Mouse (Mus musculus) 416B (cell line): ENCODE results near the gene Ccdc146.

Experiments used
- DNase-seq: peaks from one replicate; pipeline ENCODE4 v3.0.0; 2011; ENCODE audit warnings: low read depth

Ccdc146 gene

DNA sequence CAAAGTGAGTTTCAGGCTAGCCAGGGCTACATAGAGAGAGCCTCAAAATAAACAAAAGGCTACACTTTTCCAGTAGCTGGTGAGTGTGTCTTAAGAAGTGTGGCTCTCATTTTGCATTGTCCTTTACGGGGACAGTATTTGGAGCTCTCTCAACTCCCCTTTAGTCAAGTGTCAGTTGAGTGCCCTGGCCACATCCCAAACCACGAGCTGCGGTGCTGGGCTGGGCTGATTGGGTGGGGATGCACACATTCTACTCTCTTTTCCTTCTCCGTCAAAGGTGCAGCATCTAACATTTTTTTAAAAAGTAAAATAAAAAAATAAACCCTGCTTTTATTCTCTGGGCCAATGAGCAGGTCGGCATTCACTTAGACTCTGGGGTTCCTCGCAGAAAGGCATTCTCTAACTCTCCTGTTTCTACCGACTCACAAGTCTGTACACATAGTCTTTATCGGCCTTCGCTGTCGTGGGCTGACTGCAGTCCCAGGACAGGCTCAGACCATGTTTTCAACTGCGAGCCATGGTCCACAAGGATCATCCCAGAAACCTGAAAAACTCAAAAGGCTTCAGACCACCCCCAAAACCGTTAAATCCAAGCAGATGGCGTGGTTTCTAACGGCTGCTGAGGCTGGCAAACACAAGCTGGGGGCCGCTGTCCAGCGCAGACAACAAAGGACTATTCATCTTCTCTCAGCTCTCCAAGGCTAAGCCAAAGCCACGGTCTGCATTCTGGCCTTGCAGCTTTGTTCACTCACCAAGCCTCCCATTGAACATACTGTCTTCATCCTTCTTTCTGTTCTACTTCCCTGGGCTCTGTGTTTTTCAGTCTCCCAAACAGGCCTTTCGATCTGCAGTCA lies 161.0 kb downstream of the Ccdc146 start:
- peak; percentile 40 for DNase-seq

DNA sequence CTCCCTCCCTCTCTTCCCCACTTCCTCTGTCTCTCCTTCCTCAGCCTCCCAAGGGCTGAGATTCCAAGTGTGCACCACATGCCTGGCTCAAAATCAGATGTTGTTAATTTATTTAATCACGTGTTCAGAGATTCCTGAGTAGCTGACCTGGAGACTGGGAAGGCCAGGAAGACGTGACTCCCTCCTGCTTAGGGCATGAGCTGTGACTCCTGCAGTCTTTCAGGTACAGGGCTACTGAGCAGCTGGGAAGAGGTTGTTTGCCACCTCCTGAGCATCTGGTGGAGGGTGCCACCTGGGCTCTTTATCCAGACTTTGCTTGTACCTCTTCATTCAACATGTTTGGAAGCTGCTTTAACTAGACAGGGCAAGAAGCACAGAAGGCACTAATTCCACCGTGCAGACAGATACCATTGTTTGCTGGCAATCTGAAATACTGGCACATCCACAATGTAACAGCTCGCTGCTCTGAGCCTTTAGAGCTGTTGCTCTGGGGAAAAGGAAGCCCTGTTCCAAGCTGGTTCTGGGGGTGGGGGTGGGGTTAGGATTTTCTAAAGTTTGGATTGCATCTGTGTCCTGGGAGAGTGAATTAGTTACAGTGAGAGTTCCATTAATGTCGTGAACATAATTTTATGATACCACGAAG lies 163.2 kb downstream of the Ccdc146 start:
- DNase-seq = no peak

DNA sequence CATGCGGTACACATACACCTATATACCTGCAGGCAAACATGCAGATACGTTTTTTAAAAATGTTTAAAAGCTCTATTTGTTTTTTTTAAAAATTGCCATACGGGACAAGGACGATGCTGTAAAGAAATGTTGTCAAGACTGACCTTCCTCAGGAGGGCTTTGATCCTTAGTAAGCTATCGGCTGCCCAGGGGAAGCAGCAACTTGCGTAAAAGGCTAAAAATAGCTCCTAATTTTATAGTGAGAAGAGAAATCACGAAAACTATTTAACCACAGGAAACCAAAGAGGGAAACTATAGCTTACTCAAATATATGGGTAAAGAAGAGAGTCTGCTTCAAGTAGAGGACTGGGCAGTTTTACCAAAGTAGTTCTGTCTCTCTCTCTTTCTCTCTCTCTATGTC lies 163.7 kb downstream of the Ccdc146 start:
- peak; percentile 77 for DNase-seq

DNA sequence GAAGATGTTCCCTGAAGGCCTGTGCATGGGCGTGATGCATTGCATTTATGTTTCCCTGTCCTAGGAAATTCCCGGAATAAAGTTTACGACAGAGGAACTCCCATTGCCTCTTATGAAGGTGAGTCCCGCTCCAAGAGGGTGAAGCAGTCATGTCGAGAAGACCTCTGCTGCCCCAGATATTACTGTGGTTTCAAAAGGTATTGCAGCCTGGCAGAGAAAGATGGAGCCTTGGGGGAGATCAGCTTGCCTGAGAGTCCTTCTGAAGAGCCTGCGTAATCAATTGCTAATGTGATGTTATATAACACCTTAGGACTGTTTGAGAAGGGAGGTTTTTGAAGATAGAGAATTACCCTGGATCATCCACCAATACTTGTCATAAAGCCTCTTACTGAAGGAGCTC lies 166.7 kb downstream of the Ccdc146 start:
- DNase-seq = peak; percentile 44

DNA sequence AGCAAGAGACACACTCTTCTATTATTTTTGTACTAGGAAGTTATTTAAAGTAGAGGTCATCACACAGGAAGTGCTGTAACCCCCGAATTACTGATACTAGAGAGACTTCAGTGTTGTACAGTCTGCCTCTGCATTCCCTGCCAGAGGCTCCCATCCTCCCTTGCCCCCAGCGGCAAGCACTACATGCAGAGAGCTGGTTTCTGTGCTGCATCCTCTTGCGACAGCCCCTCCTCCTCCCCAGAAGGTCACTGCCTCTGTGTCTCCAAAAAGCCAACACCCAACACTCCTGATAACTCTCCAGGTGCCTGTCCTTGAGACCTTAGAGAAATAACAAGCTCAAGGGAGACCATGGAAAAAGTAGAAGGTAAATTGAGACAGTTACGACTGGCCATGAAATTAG lies 167.4 kb downstream of the Ccdc146 start:
- DNase-seq = peak; percentile 71

DNA sequence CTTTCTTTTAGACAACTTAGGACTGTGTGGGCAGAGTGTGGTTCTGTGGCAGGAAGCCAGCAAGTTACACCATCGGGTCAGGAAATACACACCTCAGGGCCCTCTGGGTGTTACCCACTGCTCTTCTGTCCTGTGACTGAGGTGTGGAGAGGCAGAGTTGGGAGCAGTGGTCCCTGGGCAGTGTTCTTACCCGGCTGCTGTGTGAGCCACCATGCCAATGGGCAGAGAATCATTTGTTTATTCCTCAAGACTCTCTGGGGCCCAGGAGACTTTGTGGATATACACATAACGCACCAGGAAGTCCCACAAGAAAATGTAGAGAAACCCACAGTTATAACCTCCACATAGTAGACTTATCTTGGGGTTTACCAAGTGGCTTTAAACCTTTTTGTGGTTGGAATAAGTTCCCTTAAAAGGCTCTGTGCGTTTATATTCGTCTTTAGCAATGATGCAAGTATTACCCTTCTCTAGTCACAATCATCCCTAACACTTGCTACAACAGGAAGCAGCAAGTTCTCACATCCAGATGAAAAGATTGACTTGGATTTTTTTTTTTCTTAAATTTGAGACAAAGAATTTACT lies 168.8 kb downstream of the Ccdc146 start:
- peak; percentile 90 for DNase-seq

DNA sequence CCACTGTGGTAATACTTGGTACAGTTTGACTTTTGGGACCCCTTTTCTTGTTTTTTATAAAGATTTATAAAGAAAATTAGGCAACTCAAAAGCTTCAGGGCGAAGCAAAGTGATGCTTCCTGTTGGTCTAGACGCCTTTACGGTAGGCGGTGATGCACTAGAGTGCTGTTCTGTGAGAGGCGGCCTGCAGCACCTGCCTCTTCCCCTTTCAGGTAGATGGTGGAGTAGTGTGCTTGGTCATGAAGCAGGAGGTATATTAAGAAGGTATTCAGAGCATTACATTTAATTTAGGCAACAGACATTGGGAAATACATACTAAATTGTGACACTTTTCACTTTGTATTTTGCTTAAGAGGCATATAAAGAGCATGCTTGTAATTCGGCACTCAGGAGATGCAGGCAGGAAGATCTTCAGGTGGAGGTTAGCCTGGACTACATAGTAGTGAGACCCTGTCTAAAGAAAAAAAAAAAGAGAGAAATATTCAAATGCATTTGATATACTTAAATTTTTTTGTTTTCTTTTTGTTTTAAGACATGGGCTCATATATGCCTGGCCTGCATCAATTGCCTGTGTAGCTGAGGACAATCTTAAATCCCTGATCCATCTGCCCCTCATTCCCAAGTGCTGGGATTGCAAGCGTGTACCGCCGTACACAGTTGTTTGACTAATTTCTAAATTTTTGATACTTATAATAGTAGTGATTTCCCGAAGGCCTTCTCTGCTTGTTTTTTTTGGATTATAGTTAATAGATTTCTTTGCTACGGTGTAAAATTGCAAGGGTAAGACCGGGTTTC lies 169.5 kb downstream of the Ccdc146 start:
- DNase-seq = no peak

DNA sequence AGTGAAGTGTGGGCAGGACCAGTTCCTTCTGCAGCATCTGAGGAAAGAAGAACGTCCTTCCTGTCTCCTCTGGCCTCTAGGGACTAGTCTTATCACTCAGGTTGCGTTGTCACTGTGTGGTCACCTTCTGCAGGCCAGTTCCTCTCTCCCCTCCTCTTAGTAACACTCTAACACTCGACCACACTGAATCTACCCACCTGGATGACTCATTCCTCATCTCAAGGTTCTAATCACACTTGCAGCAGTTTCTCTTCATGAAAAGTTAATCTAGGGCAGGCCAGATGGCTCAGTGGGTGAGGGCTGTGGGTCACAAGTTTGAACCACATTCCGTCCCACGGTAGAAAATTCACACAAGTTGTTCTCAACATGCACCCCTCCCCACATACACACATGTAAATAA lies 175.6 kb downstream of the Ccdc146 start:
- peak; percentile 59 for DNase-seq

DNA sequence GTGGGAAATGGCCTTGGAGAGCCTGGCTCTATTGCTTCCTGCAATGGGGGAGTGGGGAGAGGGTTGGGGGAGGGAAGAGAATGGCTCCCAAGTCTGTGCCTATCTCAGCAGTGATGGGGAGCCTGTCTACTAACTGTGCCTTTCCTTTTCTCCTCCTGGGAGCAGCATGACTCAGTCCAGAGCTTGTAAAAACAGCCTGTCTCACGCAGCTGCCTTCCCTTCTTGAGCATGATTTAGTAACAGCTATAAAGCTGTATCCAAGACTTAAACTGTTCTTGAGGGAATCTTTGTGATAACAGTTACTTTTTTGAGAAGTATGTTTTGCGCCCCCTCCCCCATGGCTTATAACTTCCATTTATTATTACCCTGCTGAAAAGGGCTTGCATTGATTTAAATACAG lies 176.6 kb downstream of the Ccdc146 start:
- DNase-seq = no peak

DNA sequence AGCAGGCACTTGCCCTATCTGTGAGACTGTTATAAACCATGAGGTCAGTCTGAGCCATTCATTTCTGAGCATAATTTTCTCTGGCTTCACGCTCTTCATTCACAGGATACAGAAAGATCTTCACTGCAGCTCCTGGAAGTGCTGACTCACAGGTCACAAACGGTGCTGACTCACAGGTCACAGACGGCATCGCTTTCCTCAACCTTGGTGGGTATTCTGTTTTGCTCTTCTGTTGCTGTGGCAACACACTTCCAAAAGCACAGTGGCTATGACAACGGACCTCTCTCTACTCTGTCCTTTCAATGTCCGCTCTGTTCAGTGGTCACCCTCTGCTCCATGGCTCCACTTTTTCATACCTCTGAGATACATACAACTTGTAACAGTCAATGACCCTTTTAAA lies 177.7 kb downstream of the Ccdc146 start:
- peak; percentile 75 for DNase-seq

DNA sequence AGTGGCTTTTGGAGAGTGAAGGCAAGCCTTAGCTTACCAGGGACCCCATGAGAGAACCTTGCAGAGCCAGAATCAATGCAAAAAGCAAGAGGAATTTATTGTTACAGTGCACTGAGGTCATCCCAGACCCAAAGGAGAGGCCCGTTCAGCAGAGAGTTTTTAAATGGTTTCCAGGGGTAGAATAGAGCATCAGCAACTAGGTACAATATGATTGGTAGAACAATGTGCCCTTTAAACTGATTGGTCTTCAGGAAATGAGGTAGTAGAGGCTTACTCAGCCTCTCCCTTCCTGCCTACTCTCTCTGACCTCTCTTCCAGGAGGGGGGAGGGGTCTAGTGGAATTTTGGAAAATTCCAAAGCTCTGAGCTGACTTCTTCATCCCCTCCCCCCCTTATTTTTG lies 179.2 kb downstream of the Ccdc146 start:
- DNase-seq = no peak

DNA sequence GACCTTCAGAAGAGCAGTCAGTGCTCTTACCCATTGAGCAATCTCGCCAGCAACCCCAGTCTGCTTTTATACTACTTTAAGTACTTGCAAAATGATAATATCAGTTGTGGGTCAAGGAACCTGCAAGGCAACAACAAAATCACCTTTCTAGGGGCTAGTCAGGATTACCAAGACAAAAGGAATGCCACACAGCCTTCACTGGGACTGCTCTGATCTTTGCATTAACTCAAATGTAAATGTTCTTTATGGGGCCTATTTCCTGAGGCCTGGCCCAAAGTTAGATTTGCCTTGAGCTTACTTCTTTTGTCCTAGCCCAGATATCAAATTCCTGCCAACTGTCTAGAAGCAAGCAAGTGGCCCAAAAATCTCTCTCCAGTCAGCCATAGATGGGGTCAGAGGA lies 179.9 kb downstream of the Ccdc146 start:
- no peak for DNase-seq
